In the genomic region with DNA sequence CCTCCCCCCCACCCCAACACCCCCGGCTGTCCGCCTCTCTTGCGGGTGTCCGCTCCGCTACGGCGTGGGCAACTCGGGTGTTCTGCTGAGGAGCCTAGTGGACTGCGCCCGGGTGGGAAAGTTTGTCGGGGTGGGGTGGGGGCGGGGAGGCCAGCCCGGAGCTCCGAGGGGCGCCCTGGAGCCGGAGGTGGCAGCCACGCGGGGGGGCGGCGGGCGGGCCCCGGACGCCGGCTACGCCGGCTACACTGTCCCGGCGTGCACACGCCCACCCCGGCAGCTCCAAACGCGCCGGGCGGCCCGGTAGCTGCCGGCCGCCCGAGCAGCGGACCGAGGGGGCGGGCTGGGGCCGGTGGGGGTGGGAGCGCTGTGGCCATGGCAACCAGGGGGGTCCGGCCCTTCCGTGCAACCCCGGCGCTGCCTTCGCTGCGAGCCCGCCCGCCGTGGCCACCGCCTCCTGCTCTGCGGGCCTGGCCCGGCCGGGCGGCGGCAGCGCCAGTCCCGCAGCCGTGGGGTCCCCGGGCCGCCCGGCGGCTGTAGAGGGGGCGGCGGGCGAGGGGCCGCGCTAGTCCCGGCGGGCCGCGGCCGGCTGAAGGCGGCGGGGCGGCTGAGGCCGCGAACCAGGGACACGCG, we compare ENCODE assay signal across 8 mouse cellular contexts. TPM values are rescaled to one million over a fixed set of nuclear protein-coding genes. Genes with fewer than 3 reads are reported as not detected.
DNase-seq lines count a peak whose midpoint lies in the region; ATAC-seq and TF ChIP-seq lines count a peak whose summit lies in the region.

No protein-coding gene starts in this region.

- H3K27me3 ChIP-seq in forebrain, embryonic 12.5 days = peaks cover 11% of the 10 kb centered on the region
- H3K27me3 ChIP-seq in hindbrain, embryonic 16.5 days (replicated peaks; ENCODE audit: control insufficient read depth, insufficient read depth, low read length) = no peaks in the 10 kb centered on the region
- no peaks in the 10 kb centered on the region; the same call in 1 of the 2 replicates for H3K27me3 ChIP-seq in lung, embryonic 15.5 days
- no peaks in the 10 kb centered on the region; the same call in 1 of the 2 replicates for H3K27me3 ChIP-seq in spleen, adult 2 months (ENCODE audit: control insufficient read depth, insufficient read depth, low read length)

- TF ChIP-seq CTCF in spleen, adult 2 months (IDR thresholded peaks at IDR 0.05; ENCODE audit: extremely low read depth, insufficient read depth, insufficient read length, insufficient replicate concordance) = no peak

- peak overlapping the region; percentile 100 for H3K9ac ChIP-seq in forebrain, embryonic 12.5 days
- H3K9ac ChIP-seq in hindbrain, embryonic 16.5 days (ENCODE audit: low read depth, low read length) = peak overlapping the region; percentile 100
- peak overlapping the region; percentile 83 for H3K9ac ChIP-seq in lung, embryonic 15.5 days

- H3K4me1 ChIP-seq in forebrain, embryonic 12.5 days = peaks cover 22% of the 10 kb centered on the region
- peaks cover 14% of the 10 kb centered on the region for H3K4me1 ChIP-seq in hindbrain, embryonic 16.5 days (ENCODE audit: control insufficient read depth, insufficient read depth, low read depth, low read length)
- H3K4me1 ChIP-seq in lung, embryonic 15.5 days = peaks cover 13% of the 10 kb centered on the region
- 0 out of 2 replicates have a peak, but pooled peaks cover 4% of the 10 kb centered on the region for H3K4me1 ChIP-seq in spleen, adult 2 months (ENCODE audit: control insufficient read depth, insufficient read depth, insufficient read length)

- 1% methylated on average over 56 of the region's 82 CpGs for WGBS in forebrain, embryonic 12.5 days
- under 1% methylated on average over 29 of the region's 82 CpGs for WGBS in hindbrain, embryonic 16.5 days
- WGBS in lung, embryonic 15.5 days = under 1% methylated on average over 81 of the region's 82 CpGs
- 1% methylated on average over 56 of the region's 82 CpGs for WGBS in spleen, adult 2 months

- no peaks in the 10 kb centered on the region for H3K9me3 ChIP-seq in forebrain, embryonic 12.5 days
- no peaks in the 10 kb centered on the region for H3K9me3 ChIP-seq in hindbrain, embryonic 16.5 days (ENCODE audit: control insufficient read depth, low read length)
- H3K9me3 ChIP-seq in lung, embryonic 15.5 days = no peaks in the 10 kb centered on the region

- ATAC-seq in cerebellum, adult (ENCODE audit: insufficient number of reproducible peaks, low FRiP score, low TSS enrichment) = peak; percentile 34
- ATAC-seq in forebrain, embryonic 12.5 days (ENCODE audit: low FRiP score) = peak; percentile 44
- no peak; the same call in 1 of the 2 replicates for ATAC-seq in hindbrain, embryonic 16.5 days
- ATAC-seq in lung, embryonic 15.5 days (ENCODE audit: borderline replicate concordance, extremely low read depth, low FRiP score, low TSS enrichment) = peak; percentile 40

- no peak for DNase-seq in cerebellum, adult 8-10 months
- DNase-seq in NIH3T3 (ENCODE audit: low read depth) = peak; percentile 48
- DNase-seq in spleen, adult 2 months (ENCODE audit: low read depth in 1 of 2, low spot score in 2 of 2) = peak in 1 of 2 experiments; percentile 18
- no peak for DNase-seq in left cerebral cortex, adult 11 months (ENCODE audit: low spot score)

- TF ChIP-seq POLR2A in spleen, adult 2 months (IDR thresholded peaks at IDR 0.05; ENCODE audit: low read depth, low read length) = no peak

- peaks cover 13% of the 10 kb centered on the region for H3K36me3 ChIP-seq in forebrain, embryonic 12.5 days (replicated peaks)
- peaks cover 4% of the 10 kb centered on the region; the same call in 1 of the 2 replicates for H3K36me3 ChIP-seq in hindbrain, embryonic 16.5 days (ENCODE audit: control insufficient read depth, insufficient read depth, low read length)
- peaks cover 6% of the 10 kb centered on the region; the same call in 1 of the 2 replicates for H3K36me3 ChIP-seq in lung, embryonic 15.5 days
- H3K36me3 ChIP-seq in spleen, adult 2 months (ENCODE audit: control insufficient read depth, insufficient read depth, low read length) = peaks cover 4% of the 10 kb centered on the region; the same call in 1 of the 2 replicates

- peak overlapping the region; percentile 99 for H3K4me3 ChIP-seq in forebrain, embryonic 12.5 days (replicated peaks)
- peak overlapping the region; percentile 98 for H3K4me3 ChIP-seq in hindbrain, embryonic 16.5 days (ENCODE audit: low read length)
- H3K4me3 ChIP-seq in lung, embryonic 15.5 days = peak overlapping the region; percentile 86
- peak overlapping the region; percentile 87 for H3K4me3 ChIP-seq in spleen, adult 2 months (ENCODE audit: extremely low read depth, insufficient read depth, insufficient read length)

- peak overlapping the region; percentile 96 for H3K27ac ChIP-seq in forebrain, embryonic 12.5 days
- peak overlapping the region; percentile 94 for H3K27ac ChIP-seq in hindbrain, embryonic 16.5 days (ENCODE audit: low read depth, low read length)
- peak overlapping the region; percentile 87 for H3K27ac ChIP-seq in lung, embryonic 15.5 days
- peak overlapping the region; percentile 89 for H3K27ac ChIP-seq in spleen, adult 2 months (ENCODE audit: insufficient read depth, low read length)

- H3K4me2 ChIP-seq in forebrain, embryonic 12.5 days = peak overlapping the region; percentile 63
- H3K4me2 ChIP-seq in hindbrain, embryonic 16.5 days (ENCODE audit: low read length) = peak overlapping the region; percentile 92
- peak overlapping the region; percentile 86 for H3K4me2 ChIP-seq in lung, embryonic 15.5 days

RNA-seq across cellular contexts. Expression of a gene that starts 0.5 kb away (rescaled TPM):
- 33.0 and 34.5 TPM in 2 replicates for polyA plus RNA-seq in forebrain, embryonic 12.5 days (2016; fragmentation: Nextera tagmentation; extraction: Ambion mirVana)
- polyA plus RNA-seq in hindbrain, embryonic 16.5 days (2015; fragmentation: Nextera tagmentation; extraction: Ambion mirVana) = 21.8 and 23.0 TPM in 2 replicates
- 20.0 and 20.4 TPM in 2 replicates for polyA plus RNA-seq in lung, embryonic 15.5 days (2015; fragmentation: Nextera tagmentation; extraction: Ambion mirVana)
- polyA plus RNA-seq in spleen, adult 2 months (2012; rRNA removed) = 7.2 and 8.0 TPM in 2 replicates
